Mouse (Mus musculus) ES-CJ7 (cell line): Measurements from ENCODE around the gene Agtpbp1.

Source experiments
- DNase-seq: peaks from one replicate; pipeline ENCODE4 v3.0.0; 2011; ENCODE audit warnings: low read depth, low spot score

Agtpbp1 gene

DNA sequence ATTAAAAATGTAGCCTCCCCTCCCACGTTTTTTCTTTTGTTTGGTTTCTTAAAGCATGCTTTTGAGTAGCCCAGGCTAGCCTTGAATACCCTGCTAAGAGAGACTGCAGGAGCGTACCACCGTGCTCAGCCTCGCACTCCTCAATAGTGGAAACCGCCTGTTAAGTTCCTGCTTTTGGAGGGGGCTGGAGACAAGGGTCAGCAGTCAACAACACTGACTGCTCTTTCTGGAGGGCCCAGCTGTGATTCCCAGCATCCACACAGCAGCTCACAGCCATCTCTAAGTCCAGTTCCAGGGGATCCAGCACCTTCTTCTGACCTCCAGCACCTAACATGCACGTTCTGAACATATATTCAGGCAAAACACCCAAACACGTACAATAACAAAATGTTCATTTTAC lies 99.6 kb downstream of the Agtpbp1 start:
- no peak for DNase-seq

DNA sequence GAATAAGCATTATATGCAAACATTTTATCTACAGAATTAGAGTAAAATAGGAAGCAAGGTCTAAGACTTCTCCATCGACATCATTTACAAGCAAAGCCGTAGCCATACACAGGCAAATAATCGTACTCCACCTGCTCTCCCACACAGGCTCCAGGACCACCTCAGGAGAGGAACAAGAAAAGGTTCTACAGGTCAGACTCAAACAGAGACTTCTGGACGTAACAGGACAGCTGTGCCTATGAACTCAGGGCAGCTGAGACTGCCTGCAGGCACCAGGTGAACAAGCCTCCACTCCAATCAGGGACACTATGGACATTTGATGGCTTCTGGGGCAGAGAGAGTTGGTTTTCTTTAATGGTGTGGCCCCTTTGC lies 103.6 kb downstream of the Agtpbp1 start:
- no peak for DNase-seq

DNA sequence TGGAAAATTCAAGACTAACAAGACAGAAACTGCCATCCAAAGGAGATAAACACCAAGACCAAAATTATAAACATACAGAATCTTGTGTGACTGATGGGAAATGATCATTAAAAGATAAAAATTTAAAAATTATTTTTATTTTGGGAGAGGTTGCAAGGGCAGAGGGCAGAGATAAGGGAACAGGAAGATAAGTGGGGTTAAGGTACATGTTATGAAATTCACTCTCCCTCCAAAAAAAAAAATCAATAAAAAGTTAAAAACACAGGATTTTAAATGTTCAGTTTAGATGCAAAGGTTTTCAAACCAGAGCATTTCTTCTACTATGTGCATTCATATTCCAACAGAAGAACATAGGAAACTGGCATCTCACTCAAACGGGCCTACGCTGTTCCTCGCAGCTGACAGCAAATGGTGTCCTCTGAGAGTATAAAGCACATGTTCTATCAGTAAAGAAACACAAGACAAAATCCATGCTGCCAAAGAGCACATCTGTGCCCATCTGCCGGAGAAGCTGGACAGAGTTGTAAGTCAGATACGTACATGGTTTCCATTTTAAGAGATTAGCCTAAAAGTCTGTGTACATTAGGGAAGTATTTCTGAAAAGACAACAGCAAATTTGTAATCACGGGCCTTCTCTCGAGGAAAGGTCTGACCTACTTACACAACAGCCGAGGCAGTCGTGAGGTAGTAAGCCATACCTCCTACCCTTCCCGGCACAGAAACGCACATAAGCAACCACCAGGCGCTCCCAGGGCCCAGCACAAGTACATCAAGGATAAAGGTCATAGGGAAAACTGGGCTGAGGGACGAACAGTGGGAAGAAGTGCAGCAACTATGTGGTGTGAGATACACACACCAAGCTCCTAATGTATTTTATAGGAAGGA lies 104.2 kb downstream of the Agtpbp1 start:
- no peak for DNase-seq

DNA sequence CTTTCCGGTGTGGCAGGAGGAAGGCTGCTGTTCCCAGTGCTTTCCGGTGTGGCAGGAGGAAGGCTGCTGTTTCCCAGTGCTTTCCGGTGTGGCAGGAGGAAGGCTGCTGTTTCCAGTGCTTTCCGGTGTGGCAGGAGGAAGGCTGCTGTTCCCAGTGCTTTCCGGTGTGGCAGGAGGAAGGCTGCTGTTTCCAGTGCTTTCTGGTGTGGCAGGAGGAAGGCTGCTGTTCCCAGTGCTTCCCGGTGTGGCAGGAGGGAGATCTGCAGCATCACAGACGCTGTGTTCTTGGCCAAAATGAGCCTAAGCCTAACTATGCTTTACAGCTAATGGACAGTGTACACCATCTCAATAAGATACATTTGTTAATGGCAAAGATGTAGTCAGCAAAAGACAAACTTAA lies 107.1 kb downstream of the Agtpbp1 start:
- peak; percentile 60 for DNase-seq

DNA sequence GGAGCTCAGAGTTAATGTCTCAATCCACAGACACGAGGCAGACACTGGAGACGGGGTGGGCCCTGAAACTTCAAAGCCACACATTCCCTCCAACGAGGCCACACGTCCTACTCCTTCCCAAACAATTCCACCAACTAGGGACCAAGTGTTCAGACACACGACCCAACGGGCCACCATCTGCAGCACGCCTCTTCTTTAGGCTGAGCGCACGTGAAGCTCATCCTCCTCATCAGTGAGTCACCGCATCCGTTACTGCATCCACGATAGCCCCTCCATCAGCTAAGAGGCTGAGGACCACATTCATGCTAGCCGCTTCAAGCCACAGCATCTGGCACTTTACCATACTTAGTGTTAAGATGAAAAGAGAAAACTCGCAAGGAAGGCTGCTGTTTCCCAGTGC lies 107.6 kb downstream of the Agtpbp1 start:
- DNase-seq: peak; percentile 18

DNA sequence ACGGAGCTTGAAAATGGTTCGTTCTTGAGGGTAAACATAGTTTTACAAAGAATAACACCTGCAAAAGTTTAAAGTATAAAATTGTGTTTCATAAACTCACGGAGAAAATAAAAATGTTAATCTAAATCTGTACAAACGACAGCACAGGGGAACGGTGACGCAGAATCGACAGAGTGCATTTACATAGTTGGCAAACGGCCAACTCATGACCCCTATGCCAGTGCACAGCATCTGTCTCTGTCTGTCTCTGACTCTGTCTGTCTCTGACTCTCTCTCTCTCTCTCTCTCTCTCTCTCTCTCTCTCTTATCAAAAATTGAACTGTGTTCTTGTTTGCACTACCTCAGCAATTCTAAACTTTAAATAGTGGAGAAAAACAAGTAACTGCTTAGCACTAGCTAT lies 110.1 kb downstream of the Agtpbp1 start:
- DNase-seq: no peak

DNA sequence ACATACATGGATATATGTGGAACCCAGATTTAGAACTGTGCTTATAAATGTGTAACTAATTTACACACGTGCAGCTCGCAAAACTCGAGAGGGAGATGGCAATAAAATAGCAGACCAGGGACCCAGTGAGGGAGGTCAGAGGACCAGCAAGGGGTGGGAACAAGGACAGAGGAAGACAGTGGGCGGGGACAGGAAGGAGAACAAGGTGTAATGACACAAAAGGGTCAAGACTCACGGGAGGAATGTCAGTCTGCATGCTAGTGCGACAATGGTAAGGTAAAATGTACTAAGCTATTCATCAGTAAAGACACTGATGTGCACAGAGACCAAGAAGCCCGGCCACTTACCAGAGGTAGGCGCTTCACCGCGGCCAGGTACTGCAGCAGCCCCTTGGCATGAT lies 111.7 kb downstream of the Agtpbp1 start:
- peak; percentile 56 for DNase-seq

DNA sequence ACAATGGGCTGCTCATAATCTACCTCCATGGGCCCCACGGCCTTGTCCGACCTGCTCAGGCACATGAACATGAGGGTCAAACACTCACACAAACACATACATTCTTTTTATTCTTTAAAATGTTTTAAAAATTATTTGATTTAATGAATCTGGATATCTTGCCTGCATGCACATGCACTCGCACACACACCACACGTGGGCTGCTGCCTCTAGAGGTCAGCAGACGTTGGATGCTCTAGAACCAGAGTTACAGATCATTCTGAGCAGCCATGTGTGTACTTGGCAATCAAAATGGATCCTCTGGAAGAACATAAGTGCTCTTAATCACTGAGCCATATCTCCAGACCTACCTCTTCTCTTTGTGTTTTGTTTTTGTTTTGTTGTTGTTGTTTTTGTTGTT lies 112.8 kb downstream of the Agtpbp1 start:
- DNase-seq: no peak

DNA sequence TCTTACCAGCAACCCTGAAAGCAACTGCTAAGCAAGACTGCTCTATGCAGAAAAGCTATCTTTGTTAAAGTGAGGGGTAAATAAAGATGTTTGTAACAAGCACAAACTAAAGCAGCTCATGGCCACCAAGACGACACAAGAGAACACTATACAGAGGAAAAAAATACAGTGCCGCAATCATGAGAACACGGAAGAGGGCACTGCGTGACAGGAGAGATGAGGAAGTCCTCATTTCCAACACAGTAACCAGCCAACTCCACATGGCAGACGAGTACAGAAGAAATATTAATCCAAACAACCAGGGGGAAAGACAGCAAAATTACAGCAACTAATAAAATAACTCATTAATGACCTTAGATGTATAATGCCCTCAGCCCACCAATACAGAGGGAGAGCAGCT lies 115.3 kb downstream of the Agtpbp1 start:
- DNase-seq: no peak

DNA sequence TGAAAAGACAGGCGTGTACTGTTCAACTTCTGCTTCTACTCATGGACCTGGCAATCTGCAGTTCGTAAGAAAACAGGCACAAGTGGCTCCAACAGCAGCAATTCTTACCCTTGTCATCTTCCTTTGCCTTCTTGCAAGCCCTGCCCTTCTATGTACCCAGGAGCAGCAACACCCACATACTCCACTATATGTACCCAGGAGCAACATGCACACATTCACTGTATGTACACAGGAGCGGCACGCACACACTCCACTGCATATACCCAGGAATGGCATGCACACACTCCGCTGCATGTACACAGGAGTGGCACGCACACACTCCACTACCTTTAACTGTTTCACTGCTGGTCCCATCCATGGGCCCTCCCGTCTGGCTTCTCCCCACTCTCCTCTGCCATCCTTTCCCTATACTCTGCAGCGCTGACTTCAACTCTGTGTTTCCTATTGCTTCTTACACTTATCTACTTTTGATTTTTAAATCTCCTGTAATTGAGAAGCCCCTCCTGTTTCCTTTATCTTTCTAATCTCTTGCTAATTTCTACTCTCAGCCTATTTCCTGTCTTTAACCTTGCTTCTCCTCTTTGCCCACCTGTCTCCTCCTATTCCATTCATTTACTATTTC lies 116.7 kb downstream of the Agtpbp1 start:
- peak; percentile 67 for DNase-seq

DNA sequence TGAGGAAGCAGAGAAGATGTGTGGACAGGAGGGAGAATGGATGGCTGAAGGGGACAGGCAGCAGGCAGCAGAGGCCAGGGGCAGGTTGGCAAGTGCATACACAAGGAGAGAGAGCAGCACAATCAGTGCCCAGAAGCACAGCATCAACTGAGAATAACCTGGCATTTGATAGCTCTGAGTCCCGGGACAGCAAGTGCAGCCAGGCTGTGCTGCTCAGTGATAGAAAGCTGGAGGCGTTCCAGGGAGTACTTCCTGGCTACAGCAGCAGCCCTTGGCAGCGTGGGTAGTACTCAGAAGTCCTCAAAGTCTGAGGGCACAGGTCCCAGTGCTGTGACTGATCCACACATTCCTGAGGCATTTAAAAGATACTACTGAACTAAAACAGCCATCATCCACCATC lies 117.4 kb downstream of the Agtpbp1 start:
- DNase-seq: no peak

DNA sequence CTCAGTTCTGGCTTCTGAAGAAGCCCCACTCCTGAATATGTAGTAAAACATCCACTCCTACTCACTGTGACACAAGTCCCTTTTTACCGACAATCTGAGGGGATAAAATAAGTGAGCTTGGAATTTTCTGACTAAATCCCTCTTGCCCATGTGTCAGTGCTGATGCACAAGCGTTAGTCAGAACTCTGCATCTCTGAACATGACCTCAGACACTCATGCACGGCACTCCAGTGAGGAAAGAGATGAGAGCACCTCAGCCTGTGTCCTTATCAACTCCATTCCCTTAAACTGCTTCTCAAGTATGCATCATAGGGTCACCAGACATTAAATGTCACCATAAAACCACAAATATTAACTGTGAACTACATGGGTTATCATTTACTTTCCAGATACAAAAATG lies 124.1 kb downstream of the Agtpbp1 start:
- no peak for DNase-seq

DNA sequence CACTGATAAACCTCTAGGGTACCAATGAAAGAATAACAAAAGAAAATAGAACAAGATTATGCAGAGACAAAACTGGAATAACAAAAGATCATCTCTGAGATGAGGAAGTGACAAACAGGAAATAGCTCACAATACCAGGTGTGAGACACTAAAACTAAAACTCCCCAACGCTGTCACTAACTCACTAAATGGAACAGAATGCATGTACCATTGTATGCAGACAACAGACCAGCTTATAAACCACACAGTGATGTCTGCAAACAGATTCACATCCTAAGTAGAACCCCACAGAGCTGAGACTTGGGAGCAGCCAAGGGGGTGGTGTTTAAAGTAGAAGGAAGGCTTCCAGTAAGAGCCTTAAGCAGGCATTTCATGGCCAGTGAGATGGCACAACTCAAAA lies 128.8 kb downstream of the Agtpbp1 start:
- DNase-seq: no peak

DNA sequence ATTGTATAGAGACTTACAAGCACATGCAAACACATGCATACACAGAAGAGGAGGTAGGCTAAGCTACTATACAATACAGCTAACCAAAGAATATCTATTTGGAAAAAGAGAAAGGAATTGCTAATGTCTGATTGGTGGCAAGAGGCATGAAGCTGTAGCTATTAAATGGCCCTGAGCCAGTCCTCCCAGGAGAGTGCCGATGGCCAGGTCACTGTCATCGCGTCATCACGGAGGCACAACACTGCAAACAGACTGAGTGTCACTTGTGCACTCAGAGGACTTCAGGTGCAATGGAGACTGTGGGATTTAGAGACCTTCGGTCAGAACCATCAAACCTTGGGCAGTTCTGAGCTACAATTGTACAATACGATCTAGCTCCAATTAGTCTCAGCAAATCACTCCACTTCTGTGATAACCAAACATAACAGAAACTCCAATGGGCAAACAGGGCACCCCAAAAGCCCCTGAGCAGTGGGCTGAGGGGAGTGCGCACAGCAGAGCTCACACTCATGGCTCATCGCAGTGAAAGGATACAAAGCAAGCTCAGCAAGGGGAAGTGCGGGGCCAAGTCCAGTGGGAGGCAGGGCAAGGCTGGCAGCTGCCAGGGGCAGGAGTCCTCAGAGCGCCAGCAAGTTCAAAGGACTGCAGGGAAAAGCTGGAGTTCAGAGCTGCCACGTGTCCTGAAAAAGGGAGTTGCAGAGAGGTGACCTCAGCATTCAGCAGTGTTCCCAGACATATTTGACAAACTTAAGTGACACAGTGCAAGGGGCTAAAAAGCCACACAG lies 130.8 kb downstream of the Agtpbp1 start:
- DNase-seq: no peak

DNA sequence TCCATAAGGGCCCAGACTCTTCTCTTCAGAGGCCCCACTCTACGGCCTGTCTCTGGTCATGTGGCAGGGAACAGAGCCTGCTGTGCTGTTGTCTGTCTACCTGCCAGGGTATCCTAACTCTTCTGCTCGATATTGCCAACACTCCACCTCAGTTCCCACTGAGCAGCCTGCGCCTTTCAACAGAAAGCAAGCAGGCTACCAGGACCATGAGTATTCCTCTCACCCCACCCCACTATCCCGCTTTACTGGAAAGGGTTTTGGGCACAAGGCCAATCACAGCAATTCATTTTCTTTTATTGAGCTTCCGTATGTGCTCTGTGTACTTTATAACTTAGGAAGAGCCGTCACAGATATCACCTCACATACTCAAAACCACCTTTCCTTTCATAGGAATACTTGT lies 131.4 kb downstream of the Agtpbp1 start:
- no peak for DNase-seq

DNA sequence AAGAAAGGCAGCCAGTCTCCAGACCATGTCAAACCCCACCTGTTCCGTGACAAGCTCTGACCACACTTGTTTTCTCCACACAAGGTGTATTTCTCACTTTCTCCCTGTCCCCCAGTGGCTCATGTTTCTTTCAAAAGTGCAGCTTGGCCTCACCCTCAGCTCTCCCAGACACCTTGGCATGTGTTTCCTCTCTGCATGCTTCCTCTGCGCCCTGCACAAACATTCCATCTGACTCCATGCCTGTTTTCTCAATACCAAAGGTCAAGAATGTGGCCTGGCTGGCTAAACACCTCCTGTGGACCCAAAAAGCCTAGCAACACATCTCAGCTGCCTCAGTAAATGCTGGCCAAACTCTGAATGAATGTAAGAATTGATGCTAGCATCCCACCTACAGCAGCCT lies 132.0 kb downstream of the Agtpbp1 start:
- DNase-seq: no peak

DNA sequence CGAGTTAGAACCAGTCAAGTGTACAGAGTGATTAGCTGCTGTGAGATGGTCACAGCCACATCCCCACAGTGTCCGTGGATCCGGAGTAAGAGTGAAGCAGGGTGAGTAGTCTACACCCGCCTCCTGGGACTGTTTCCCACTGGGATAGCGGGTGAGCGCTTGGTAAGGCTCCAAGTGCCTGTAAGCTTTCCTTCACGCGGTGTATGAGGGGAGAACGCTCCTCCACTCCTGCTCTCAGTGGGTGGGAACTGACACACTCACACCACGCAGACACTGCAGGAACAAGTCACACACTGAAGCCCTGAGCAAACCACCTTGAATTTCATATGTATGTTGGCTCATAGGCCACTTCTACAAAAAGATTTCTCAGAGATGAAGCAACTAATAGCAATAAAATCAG lies 134.2 kb downstream of the Agtpbp1 start:
- no peak for DNase-seq

DNA sequence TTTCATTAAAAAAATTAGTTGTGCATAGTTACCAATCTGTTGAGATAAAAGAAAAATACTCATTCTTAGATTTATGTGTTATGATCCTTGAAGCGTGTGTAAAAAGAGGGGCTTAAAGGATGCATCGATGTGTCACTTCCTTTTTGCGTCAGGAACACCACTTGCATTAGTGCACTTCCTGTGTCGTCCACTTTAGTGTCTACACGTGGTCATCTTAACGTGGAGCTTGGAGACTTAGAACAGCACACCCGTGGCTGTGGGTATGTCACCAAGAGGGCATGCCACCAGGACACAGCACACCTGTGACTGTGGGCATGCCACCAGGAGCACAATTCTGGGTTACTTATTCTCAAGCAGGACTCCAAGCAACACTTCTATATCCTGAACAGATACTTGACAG lies 137.9 kb downstream of the Agtpbp1 start:
- DNase-seq: no peak

DNA sequence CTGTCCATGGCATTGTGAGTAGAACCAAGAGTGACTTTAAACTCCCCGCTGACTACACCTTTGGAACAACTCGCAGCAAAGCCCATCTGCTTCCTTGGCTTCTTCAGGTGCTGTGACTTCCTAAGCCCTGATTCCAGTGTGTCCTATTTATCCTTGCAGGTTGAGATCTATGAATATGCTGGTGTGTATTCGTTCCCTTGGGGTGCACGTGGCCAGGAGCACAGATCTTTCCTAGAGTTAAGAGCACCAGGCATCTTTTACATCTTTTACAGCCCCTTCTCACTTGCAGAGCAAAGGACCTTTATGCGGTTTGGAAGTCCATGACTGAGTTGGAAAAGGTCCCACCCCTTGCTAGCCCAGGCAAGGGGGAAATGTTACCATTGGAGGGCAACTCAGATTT lies 139.8 kb downstream of the Agtpbp1 start:
- DNase-seq: no peak

DNA sequence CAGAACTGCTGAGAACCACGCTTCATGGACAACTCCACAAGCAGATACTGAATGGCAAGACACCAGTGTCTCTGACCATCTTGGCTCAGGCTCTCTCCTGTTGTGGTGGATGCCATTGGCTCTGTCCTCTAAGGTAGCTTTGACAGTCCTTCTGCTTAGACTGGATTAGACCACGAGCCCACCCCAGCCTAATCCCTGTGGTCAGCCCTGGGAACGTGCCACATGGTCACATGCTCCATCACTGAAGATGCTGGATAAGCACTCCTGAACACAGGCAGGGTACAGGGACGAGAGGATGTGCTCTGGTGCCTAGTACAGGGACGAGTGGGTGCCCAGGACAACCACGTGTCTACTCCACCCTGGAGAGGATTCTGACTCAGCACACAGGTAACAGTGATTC lies 140.7 kb downstream of the Agtpbp1 start:
- DNase-seq: no peak

DNA sequence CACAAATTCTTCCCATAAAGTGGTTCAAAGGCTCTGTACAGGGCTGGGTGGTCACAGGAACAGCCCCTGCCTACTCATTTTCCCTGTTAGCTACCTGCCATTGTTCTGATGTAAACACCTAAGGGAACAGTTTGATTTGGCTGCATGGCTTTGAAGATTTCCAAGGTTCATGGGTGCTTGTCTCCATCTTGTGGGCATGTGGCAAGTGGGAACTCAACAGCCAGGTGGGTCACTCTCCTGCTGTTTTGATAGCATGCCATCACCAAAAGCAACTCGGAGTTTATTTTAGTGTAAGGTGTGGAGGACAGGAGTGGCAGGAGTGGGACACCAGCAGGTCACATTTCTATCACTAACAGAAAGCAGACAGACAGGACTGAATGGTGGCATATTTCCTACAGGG lies 145.3 kb downstream of the Agtpbp1 start:
- no peak for DNase-seq

DNA sequence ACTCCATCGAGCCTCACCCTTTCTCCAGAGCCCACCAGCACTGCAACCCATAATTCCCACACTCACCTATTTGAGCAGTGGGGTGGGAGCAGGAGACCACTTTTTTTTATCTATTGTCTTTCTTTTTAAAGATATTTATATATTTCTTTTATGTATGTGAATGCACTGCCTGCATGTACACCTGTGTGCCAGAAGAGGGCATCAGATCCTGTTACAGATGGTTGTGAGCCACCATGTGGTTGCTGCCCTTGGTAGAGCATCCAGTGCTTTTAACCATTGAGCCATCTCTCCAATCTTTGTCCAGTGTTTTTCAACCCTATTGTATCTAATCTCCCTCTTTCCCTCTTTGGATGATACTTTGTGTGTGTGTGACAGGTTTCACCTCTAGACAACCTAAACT lies 150.5 kb downstream of the Agtpbp1 start:
- DNase-seq: peak; percentile 37
